Mouse (Mus musculus): ENCODE data around the gene Atp7a.

Gene Atp7a

GRCm38 (mm10) chrX:106080811-106081443, 53.9 kb downstream of the Atp7a start:
- DNase-seq (ENCODE audit: extremely low spot score, low spot score) = no peak

DNA sequence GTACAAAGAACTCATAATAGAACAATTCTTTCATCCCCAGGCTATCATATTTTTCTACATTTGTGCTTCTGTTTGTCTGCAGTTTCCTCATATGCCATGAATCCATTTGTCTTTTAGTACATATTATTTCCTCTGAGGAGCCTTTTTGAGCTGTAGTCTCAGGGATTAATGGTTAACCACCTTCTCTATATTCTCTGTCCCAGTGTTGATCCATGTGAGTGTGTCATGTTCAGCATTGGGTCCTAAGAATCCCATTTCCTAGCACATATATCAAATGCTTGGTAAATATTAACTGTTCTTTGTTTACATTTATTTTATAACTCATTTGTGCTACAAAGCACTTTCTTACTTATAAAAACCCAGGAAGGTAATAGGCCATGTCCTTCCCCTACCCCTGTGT, 55.4 kb downstream of the Atp7a start:
- DNase-seq (ENCODE audit: extremely low spot score, low spot score) = no peak

DNA sequence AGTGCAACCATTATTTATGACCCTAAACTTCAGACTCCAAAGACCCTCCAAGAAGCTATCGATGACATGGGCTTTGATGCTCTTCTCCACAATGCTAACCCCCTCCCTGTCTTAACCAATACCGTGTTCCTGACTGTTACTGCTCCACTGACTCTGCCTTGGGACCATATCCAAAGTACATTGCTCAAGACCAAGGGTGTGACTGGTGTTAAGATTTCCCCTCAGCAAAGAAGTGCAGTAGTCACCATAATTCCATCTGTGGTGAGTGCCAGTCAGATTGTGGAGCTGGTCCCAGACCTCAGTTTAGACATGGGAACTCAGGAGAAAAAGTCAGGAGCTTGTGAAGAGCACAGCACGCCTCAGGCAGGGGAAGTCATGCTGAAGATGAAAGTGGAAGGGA, 58.1 kb downstream of the Atp7a start:
- no peak for DNase-seq (ENCODE audit: extremely low spot score, low spot score)

GRCm38 (mm10) chrX:106085564-106085963, 58.5 kb downstream of the Atp7a start:
- DNase-seq (ENCODE audit: extremely low spot score, low spot score) = no peak

DNA sequence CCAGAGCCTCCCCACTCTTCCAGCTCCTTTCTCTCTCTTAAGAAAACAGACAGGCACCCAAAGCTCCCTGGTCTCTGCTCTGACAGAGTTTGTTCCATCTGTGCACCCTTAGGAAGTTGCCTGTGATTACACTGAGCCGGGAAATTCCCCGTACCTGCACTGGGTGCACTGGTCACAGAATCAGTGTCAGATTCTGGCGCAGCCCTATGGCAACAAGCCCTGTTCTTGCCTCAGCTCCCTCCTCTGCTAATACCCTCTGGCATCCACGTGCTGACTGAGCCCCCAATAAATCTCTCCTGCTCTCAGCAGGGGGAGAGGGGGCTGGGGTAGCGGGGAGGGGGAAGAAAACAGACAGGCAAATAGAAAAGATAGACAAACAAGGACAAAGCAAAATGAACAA, 65.9 kb downstream of the Atp7a start:
- peak; percentile 21 for DNase-seq (ENCODE audit: extremely low spot score, low spot score)

DNA sequence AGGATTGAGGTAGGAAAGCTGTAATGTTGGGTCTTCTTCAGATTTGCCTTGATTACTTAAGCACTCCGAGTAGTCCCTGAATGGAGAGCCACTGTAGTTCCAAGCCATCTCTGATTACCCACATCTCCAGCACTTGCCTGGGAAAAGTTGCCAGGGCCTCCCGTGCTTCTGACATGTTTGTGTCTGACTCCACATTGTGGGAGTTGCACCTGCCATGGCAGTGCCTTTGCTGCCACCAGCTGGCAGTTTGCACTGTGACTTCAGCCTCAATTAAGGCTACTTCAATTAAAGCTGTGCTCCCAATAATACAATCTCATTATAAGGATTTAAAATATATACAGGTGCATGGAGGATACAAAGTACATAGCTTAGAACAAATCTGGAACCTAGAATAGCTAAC, 78.4 kb downstream of the Atp7a start:
- DNase-seq (ENCODE audit: extremely low spot score, low spot score) = no peak

DNA sequence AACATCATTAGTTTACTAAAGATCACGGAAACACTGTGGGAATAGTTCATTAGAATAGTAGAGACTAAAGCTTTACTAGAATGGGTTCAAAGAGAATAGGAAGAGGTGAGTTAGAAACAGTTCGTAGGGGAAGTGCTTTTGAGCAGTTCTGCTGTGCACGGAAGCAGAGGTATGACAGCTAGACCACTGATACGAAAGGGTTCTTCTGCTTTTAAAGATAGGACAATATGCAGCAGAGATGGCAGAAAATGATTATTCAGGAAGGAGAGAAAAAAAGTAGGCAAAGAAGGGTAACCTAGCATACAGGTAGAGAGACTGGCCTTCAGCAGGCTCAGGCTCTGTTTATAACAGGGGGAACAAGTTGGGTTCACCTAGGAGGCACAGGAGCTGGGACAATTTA, 86.8 kb downstream of the Atp7a start:
- no peak for DNase-seq (ENCODE audit: extremely low spot score, low spot score)

DNA sequence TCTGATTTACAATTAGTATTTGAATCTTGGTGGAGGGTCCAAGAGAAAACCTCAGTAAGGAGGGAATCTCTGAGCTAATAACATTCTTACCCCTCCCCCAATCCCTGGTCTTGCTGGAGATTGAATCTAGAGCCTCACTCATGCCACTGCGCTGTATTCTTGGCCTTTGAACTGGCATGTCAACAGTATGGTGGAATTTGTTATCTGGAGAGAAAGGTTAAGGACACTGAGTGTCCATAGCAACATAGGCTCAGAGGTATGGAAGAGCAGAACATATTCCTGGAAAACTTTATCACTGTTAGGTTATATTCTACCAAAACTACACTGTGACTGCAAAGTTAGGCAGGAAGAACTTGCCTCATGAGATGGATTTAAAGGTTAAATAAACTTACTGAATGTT, 87.6 kb downstream of the Atp7a start:
- DNase-seq (ENCODE audit: extremely low spot score, low spot score) = no peak

GRCm38 (mm10) chrX:106122823-106123222, 95.7 kb downstream of the Atp7a start:
- DNase-seq (ENCODE audit: extremely low spot score, low spot score) = no peak

DNA sequence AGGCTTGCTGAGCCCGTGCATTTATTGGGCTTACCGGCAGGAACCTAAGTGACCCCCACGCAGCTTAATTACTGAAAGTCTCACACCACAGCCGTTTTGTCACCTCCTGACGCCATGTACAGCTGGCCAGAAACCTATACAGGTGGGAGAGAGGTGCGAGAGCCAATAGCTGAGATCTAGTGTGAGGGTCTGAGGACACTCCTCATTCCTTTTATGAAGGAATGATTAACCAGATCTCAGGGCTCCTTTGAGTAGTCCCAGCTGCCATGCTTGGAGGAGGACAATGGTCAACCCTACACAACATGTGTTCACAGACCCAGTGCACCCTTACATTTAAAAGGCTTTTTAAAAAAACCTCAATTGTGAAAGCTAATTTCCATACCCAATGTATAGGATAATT, 101.2 kb downstream of the Atp7a start:
- no peak for DNase-seq (ENCODE audit: extremely low spot score, low spot score)

- DNase-seq (ENCODE audit: extremely low spot score, low spot score) = no peak
These were observed 102.8 kb downstream of the Atp7a start for GRCm38 (mm10) chrX:106129877-106130276.

DNA sequence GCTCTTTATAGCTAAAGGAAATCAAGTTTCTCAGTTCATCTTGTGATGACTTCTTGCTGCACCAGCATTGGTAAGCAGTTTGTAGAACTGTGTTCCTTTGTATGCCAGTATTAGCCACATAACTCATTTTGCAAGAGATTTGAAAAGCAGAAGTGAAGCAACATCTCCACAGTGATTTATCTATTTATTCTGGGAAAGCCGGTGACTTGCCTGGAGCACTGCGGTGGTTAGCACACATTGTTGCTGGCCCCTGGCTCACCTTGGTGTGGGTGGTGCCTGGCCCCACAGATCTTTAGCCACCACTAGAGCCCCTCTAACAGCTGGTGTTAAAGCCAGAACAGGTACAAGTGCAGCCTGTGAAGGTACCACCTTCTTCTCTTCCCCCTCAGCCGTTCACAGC, 107.8 kb downstream of the Atp7a start:
- no peak for DNase-seq (ENCODE audit: extremely low spot score, low spot score)

GRCm38 (mm10) chrX:106135484-106135883, 108.4 kb downstream of the Atp7a start:
- no peak for DNase-seq (ENCODE audit: extremely low spot score, low spot score)

- DNase-seq (ENCODE audit: extremely low spot score, low spot score) = no peak
These were observed 109.0 kb downstream of the Atp7a start for GRCm38 (mm10) chrX:106135916-106136575.

- no peak for DNase-seq (ENCODE audit: extremely low spot score, low spot score)
These were observed 112.4 kb downstream of the Atp7a start for GRCm38 (mm10) chrX:106139309-106140070.

- DNase-seq (ENCODE audit: extremely low spot score, low spot score) = no peak
These were observed 115.9 kb downstream of the Atp7a start, which contains the start of gene Tlr13 for GRCm38 (mm10) chrX:106142936-106143335. Gene Tlr13, plus strand, starts transcription at chrX:106143204.

GRCm38 (mm10) chrX:106148185-106148584, 121.1 kb downstream of the Atp7a start:
- DNase-seq (ENCODE audit: extremely low spot score, low spot score) = no peak

- no peak for DNase-seq (ENCODE audit: extremely low spot score, low spot score)
These were observed 122.4 kb downstream of the Atp7a start for GRCm38 (mm10) chrX:106149460-106149859.

GRCm38 (mm10) chrX:106154180-106154586, 127.1 kb downstream of the Atp7a start:
- no peak for DNase-seq (ENCODE audit: extremely low spot score, low spot score)

DNA sequence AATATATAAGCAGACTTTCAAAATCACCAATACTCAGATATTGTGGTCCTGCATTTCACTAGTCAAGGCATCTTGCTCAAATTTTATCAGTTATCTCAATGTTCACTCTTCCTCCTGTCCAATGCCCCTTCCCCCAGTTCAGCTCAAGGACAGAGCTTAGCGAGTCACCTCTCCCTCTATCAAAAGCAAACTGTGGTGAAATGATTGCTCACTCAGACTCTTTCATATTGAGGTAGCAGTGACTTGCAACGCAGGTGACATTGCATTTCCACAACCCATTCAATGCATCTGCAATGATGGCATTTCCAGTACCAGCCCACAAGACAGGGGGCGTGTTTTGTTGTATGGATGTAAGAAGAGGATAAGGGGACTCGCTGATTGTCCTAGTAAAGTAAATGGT, 128.8 kb downstream of the Atp7a start:
- no peak for DNase-seq (ENCODE audit: extremely low spot score, low spot score)

DNA sequence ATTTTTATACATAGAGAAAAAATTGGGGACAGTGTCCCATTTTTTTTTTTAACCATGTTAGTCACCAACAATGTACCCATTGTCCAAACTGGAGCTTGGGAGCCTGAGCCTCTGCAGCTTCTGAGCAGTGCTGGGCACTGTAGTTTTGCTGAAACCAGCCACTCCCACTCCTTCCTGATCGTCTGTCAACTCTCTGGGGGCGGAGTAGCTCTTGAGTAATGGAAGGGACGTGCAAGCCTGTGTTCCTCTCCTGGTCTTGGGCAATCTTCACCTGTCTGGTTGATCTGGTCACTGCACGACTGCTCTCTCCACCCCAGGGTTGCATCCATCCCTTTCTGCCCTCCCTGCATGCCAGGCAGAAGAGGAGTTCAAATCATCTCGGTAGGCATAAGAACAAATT, 136.9 kb downstream of the Atp7a start:
- DNase-seq (ENCODE audit: extremely low spot score, low spot score) = no peak

GRCm38 (mm10) chrX:106164555-106164954, 137.5 kb downstream of the Atp7a start:
- no peak for DNase-seq (ENCODE audit: extremely low spot score, low spot score)

- no peak for DNase-seq (ENCODE audit: extremely low spot score, low spot score)
These were observed 138.0 kb downstream of the Atp7a start for GRCm38 (mm10) chrX:106165089-106165488.

Measured in neural tube, embryonic 10.5 days (tissue).